In genomic region chr10:18876211-18876610, GRCm38 (mm10) we compare ENCODE assay signal across 12 mouse cellular contexts. TPM values are rescaled to one million over a fixed set of nuclear protein-coding genes. Genes with fewer than 3 reads are reported as not detected.
DNase-seq lines count a peak whose midpoint lies in the region; ATAC-seq and TF ChIP-seq lines count a peak whose summit lies in the region.
"Had no signal": no experiment of that assay in that cellular context is flagged by ENCODE, and none has a peak within 500 bp of the region (broad histone marks: within the 10 kb centered on the region; RNA-seq: fewer than 3 reads in every experiment).

No protein-coding gene starts in this region.

- H3K4me2 ChIP-seq in stomach, embryonic 14.5 days (replicated peaks; ENCODE audit: low read depth, low read length) = no peak overlapping the region
- H3K4me2 ChIP-seq: forebrain, embryonic 13.5 days had no signal

- H3K36me3 ChIP-seq in stomach, embryonic 14.5 days (ENCODE audit: control insufficient read depth, insufficient read depth, low read length) = no peaks in the 10 kb centered on the region

- peak; percentile 41; the same call in 1 of the 2 replicates for ATAC-seq in frontal cortex, adult (ENCODE audit: low TSS enrichment)
- peak; percentile 84; the same call in 1 of the 2 replicates for ATAC-seq in stomach, embryonic 14.5 days (ENCODE audit: insufficient number of reproducible peaks, insufficient read depth, low FRiP score, low read depth)
- ATAC-seq: forebrain, embryonic 13.5 days had no signal

- TF ChIP-seq CTCF in layer of hippocampus, adult 2 months (conservative IDR thresholded peaks at IDR 0.05) = no peak

- 0 out of 2 replicates have a peak overlapping the region, but pooled peaks have one; percentile 18 for H3K27ac ChIP-seq in layer of hippocampus, adult 2 months
- H3K27ac ChIP-seq in stomach, embryonic 14.5 days (ENCODE audit: low read length) = peak overlapping the region; percentile 76
- H3K27ac ChIP-seq: forebrain, embryonic 13.5 days had no signal

- H3K27me3 ChIP-seq in stomach, embryonic 14.5 days (ENCODE audit: control insufficient read depth, insufficient read depth, low read length) = no peaks in the 10 kb centered on the region
- H3K27me3 ChIP-seq: forebrain, embryonic 13.5 days had no signal

- no peak overlapping the region for H3K4me3 ChIP-seq in layer of hippocampus, adult 2 months
- no peak overlapping the region for H3K4me3 ChIP-seq in stomach, embryonic 14.5 days (ENCODE audit: low read depth, low read length)
- H3K4me3 ChIP-seq: forebrain, embryonic 13.5 days had no signal

- no peak overlapping the region for H3K9ac ChIP-seq in stomach, embryonic 14.5 days (replicated peaks; ENCODE audit: low read depth, low read length)
- H3K9ac ChIP-seq: forebrain, embryonic 13.5 days had no signal

- H3K9me3 ChIP-seq in stomach, embryonic 14.5 days (ENCODE audit: control insufficient read depth, low read depth, low read length) = no peaks in the 10 kb centered on the region
- H3K9me3 ChIP-seq: forebrain, embryonic 13.5 days had no signal

- WGBS in stomach, embryonic 14.5 days = 17% methylated on average over 1 of the region's 1 CpGs

- DNase-seq in frontal cortex, postnatal 36 days (ENCODE audit: low spot score in 2 of 2) = no peak
- no peak for DNase-seq in layer of hippocampus, adult 2 months (ENCODE audit: low spot score in 2 of 2)
- no peak for DNase-seq in layer of hippocampus, adult 8-10 months (ENCODE audit: low spot score in 2 of 2)
- DNase-seq in gonadal fat pad, adult 2 months (ENCODE audit: low read depth) = peak; percentile 96
- DNase-seq in thymus, postnatal 10 days (ENCODE audit: low spot score in 2 of 2) = no peak
- DNase-seq in frontal cortex, postnatal 14 days (ENCODE audit: low spot score in 2 of 2) = no peak
- DNase-seq: adrenal gland, postnatal 36 days; cerebellum, adult 9-10 months; thymus, adult 18-20 months had no signal

- no peaks in the 10 kb centered on the region for H3K4me1 ChIP-seq in stomach, embryonic 14.5 days (ENCODE audit: control insufficient read depth, insufficient read depth, low read length)
- H3K4me1 ChIP-seq: forebrain, embryonic 13.5 days had no signal

RNA-seq across cellular contexts. Expression of gene Perp, which starts 31.4 kb away (rescaled TPM):
- total RNA-seq in layer of hippocampus, adult 2 months (2021) = 1 to 10 TPM; 3.2 to 3.5 TPM
- 1 to 10 TPM; 4.0 to 4.6 (median 4.1) TPM for total RNA-seq in layer of hippocampus, adult 8-10 months (2022)
- polyA plus RNA-seq in gonadal fat pad, adult 2 months (2012; rRNA removed) = 70.5 and 83.5 TPM in 2 replicates
- polyA plus RNA-seq in stomach, embryonic 14.5 days (2014; fragmentation: Nextera tagmentation; extraction: Ambion mirVana) = 195 and 211 TPM in 2 replicates
